Mouse (Mus musculus): Measurements from ENCODE around the gene Ebf3. TPM values are rescaled to one million over a fixed set of nuclear protein-coding genes. Genes with fewer than 3 reads are reported as not detected.

Ebf3 gene
- polyA plus RNA-seq, 1 experiment = 1.9 TPM

- Histone ChIP-seq H3K36me3 (ENCODE audit: control insufficient read depth, insufficient read depth) (no peaks in the 10 kb centered on the region), H3K27me3 (ENCODE audit: control insufficient read depth, insufficient read depth, insufficient read length) (no peaks in the 10 kb centered on the region), H3K4me3 (no peak overlapping the region), H3K79me2 (ENCODE audit: control insufficient read depth, insufficient read depth) (no peaks in the 10 kb centered on the region), H3ac (ENCODE audit: control insufficient read depth, insufficient read length) (no peak overlapping the region), H3K4me2 (ENCODE audit: low read depth) (no peak overlapping the region)
- no peak for TF ChIP-seq USF1 (IDR thresholded peaks at IDR 0.05; ENCODE audit: low read depth)
- TF ChIP-seq CEBPB (IDR thresholded peaks at IDR 0.05; ENCODE audit: insufficient read depth, poor library complexity, severe bottlenecking) = no peak
- no peak for TF ChIP-seq POLR2AphosphoS2 (IDR thresholded peaks at IDR 0.05; ENCODE audit: insufficient read length, low read depth)
- TF ChIP-seq TCF3 (IDR thresholded peaks at IDR 0.05; ENCODE audit: insufficient read length, low read depth) = no peak
- TF ChIP-seq REST (IDR thresholded peaks at IDR 0.05; ENCODE audit: insufficient read depth, insufficient read length) = no peak
- TF ChIP-seq E2F4 (IDR thresholded peaks at IDR 0.05; ENCODE audit: insufficient read depth) = no peak
These were observed 105.7 kb downstream of the Ebf3 start for GRCm38 (mm10) chr7:137208556-137208955.

DNA sequence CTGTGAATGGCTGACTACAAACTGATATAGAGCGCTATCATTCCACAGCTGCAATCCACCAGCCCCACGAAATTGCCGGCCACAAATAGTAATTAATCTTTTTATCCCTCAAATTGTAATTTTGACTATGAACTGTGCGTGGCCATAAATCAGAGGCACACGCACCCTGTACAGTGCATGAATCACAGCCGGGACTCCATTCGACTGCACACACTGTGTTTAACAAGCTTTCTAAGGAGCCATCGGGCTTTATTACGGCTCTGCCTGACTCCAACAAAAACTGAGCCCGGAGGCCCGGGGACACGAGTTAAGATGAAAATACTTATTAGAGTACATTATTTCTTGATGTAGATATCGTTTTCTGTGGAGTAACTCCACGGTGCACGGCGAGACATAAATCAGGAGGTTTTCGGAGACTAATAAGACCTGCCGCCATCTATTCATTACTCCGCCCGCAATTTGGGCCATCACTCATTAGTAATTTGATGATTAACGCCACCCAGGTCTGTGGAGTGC, 107.4 kb downstream of the Ebf3 start:
- no peaks in the 10 kb centered on the region for H3K36me3 ChIP-seq (ENCODE audit: control insufficient read depth, insufficient read depth)
- H3K4me2 ChIP-seq (ENCODE audit: low read depth) = no peak overlapping the region
- TF ChIP-seq POLR2A (IDR thresholded peaks at IDR 0.05; ENCODE audit: insufficient read length, low read depth) = no peak
- no peak for TF ChIP-seq SRF (IDR thresholded peaks at IDR 0.05; ENCODE audit: control insufficient read depth, insufficient read length, low read depth)
- no peak for TF ChIP-seq POLR2AphosphoS2 (IDR thresholded peaks at IDR 0.05; ENCODE audit: insufficient read length, low read depth)
- TF ChIP-seq TCF3 (IDR thresholded peaks at IDR 0.05; ENCODE audit: insufficient read length, low read depth) = no peak
- TF ChIP-seq MAX (IDR thresholded peaks at IDR 0.05; ENCODE audit: low read depth) = no peak
- no peak for TF ChIP-seq TCF12 (IDR thresholded peaks at IDR 0.05; ENCODE audit: insufficient read depth, poor library complexity, severe bottlenecking)
- TF ChIP-seq USF1 (IDR thresholded peaks at IDR 0.05; ENCODE audit: low read depth) = no peak
- no peak for TF ChIP-seq CEBPB (IDR thresholded peaks at IDR 0.05; ENCODE audit: insufficient read depth, poor library complexity, severe bottlenecking)
- TF ChIP-seq MYOD1 (IDR thresholded peaks at IDR 0.05; ENCODE audit: control insufficient read depth in 1 of 3, insufficient read length in 2 of 3, low read depth in 2 of 3) = no peak
- TF ChIP-seq E2F4 (IDR thresholded peaks at IDR 0.05; ENCODE audit: insufficient read depth) = no peak
- no peak for TF ChIP-seq REST (IDR thresholded peaks at IDR 0.05; ENCODE audit: insufficient read depth, insufficient read length)
- no peak for TF ChIP-seq MYOG (IDR thresholded peaks at IDR 0.05; ENCODE audit: control insufficient read depth in 1 of 3, insufficient read depth in 1 of 3, insufficient read length in 2 of 3, low read depth in 2 of 3)
- no peak overlapping the region for H3ac ChIP-seq (ENCODE audit: control insufficient read depth, insufficient read length)
- H3K79me2 ChIP-seq (ENCODE audit: control insufficient read depth, insufficient read depth) = no peaks in the 10 kb centered on the region
- H3K4me3 ChIP-seq = no peak overlapping the region
- H3K27me3 ChIP-seq (ENCODE audit: control insufficient read depth, insufficient read depth, insufficient read length) = no peaks in the 10 kb centered on the region

DNA sequence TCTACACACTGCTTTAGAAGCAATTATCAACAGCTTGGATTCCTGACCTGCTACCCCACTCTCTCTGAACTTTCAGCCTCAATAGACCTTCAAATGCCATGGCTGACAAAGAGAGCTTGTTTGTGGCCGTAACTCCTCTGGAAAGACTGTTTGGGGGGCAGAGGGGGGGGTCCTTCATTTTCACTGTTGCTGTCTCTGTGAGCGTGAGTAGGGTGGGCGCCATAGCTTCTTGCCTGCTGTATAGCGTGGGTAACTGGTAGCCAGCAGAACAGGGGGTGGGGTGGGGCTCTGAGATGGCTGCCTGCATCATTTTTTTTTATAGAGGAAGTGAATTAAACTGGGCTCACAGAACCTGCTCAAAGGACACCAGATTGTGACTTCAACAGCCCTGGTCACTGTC, 114.7 kb downstream of the Ebf3 start:
- H3K36me3 ChIP-seq (ENCODE audit: control insufficient read depth, insufficient read depth) = no peaks in the 10 kb centered on the region
- H3ac ChIP-seq (ENCODE audit: control insufficient read depth, insufficient read length) = no peak overlapping the region
- no peak for TF ChIP-seq TCF3 (IDR thresholded peaks at IDR 0.05; ENCODE audit: insufficient read length, low read depth)
- TF ChIP-seq E2F4 (IDR thresholded peaks at IDR 0.05; ENCODE audit: insufficient read depth) = no peak
- no peak for TF ChIP-seq POLR2A (IDR thresholded peaks at IDR 0.05; ENCODE audit: insufficient read length, low read depth)
- TF ChIP-seq SRF (IDR thresholded peaks at IDR 0.05; ENCODE audit: control insufficient read depth, insufficient read length, low read depth) = no peak
- no peak for TF ChIP-seq MYOD1 (IDR thresholded peaks at IDR 0.05; ENCODE audit: control insufficient read depth in 1 of 3, insufficient read length in 2 of 3, low read depth in 2 of 3)
- TF ChIP-seq MAX (IDR thresholded peaks at IDR 0.05; ENCODE audit: low read depth) = no peak
- TF ChIP-seq POLR2AphosphoS2 (IDR thresholded peaks at IDR 0.05; ENCODE audit: insufficient read length, low read depth) = no peak
- TF ChIP-seq CEBPB (IDR thresholded peaks at IDR 0.05; ENCODE audit: insufficient read depth, poor library complexity, severe bottlenecking) = no peak
- TF ChIP-seq REST (IDR thresholded peaks at IDR 0.05; ENCODE audit: insufficient read depth, insufficient read length) = no peak
- no peak for TF ChIP-seq MYOG (IDR thresholded peaks at IDR 0.05; ENCODE audit: control insufficient read depth in 1 of 3, insufficient read depth in 1 of 3, insufficient read length in 2 of 3, low read depth in 2 of 3)
- TF ChIP-seq USF1 (IDR thresholded peaks at IDR 0.05; ENCODE audit: low read depth) = no peak
- no peak for TF ChIP-seq TCF12 (IDR thresholded peaks at IDR 0.05; ENCODE audit: insufficient read depth, poor library complexity, severe bottlenecking)
- H3K4me3 ChIP-seq = no peak overlapping the region
- H3K79me2 ChIP-seq (ENCODE audit: control insufficient read depth, insufficient read depth) = no peaks in the 10 kb centered on the region
- H3K27me3 ChIP-seq (ENCODE audit: control insufficient read depth, insufficient read depth, insufficient read length) = no peaks in the 10 kb centered on the region
- H3K4me2 ChIP-seq (ENCODE audit: low read depth) = no peak overlapping the region

DNA sequence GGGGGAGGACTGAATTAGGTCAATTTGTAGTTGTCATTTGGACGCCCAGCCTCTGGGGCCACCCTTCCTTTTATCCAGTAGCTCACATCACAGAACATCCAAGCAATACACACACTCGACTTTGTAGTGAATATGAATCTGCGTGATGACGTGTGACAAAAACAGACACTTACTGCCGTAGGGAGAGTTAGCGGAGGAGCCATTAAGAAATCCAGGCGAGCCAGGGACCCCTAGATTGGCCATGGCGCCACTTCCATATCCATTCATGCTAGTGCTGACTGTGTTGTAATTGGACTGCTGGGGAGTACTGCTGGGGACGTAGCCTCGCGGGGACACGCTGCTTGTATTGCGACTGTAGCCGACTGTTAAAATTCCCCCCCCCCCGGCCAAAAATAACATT, 115.3 kb downstream of the Ebf3 start:
- no peaks in the 10 kb centered on the region for H3K36me3 ChIP-seq (ENCODE audit: control insufficient read depth, insufficient read depth)

More for the DNA sequence above, 115.3 kb downstream of the Ebf3 start:
- TF ChIP-seq MAX (IDR thresholded peaks at IDR 0.05; ENCODE audit: low read depth) (no peak), CEBPB (IDR thresholded peaks at IDR 0.05; ENCODE audit: insufficient read depth, poor library complexity, severe bottlenecking) (no peak), POLR2AphosphoS2 (IDR thresholded peaks at IDR 0.05; ENCODE audit: insufficient read length, low read depth) (no peak), E2F4 (IDR thresholded peaks at IDR 0.05; ENCODE audit: insufficient read depth) (no peak), TCF12 (IDR thresholded peaks at IDR 0.05; ENCODE audit: insufficient read depth, poor library complexity, severe bottlenecking) (no peak), SRF (IDR thresholded peaks at IDR 0.05; ENCODE audit: control insufficient read depth, insufficient read length, low read depth) (no peak), MYOD1 (IDR thresholded peaks at IDR 0.05; ENCODE audit: control insufficient read depth in 1 of 3, insufficient read length in 2 of 3, low read depth in 2 of 3) (no peak), USF1 (IDR thresholded peaks at IDR 0.05; ENCODE audit: low read depth) (no peak), POLR2A (IDR thresholded peaks at IDR 0.05; ENCODE audit: insufficient read length, low read depth) (no peak), REST (IDR thresholded peaks at IDR 0.05; ENCODE audit: insufficient read depth, insufficient read length) (no peak), MYOG (IDR thresholded peaks at IDR 0.05; ENCODE audit: control insufficient read depth in 1 of 3, insufficient read depth in 1 of 3, insufficient read length in 2 of 3, low read depth in 2 of 3) (no peak), TCF3 (IDR thresholded peaks at IDR 0.05; ENCODE audit: insufficient read length, low read depth) (no peak)
- Histone ChIP-seq H3ac (ENCODE audit: control insufficient read depth, insufficient read length) (no peak overlapping the region), H3K79me2 (ENCODE audit: control insufficient read depth, insufficient read depth) (no peaks in the 10 kb centered on the region), H3K4me3 (no peak overlapping the region), H3K4me2 (ENCODE audit: low read depth) (no peak overlapping the region), H3K27me3 (ENCODE audit: control insufficient read depth, insufficient read depth, insufficient read length) (no peaks in the 10 kb centered on the region)

Data from myocyte (in vitro differentiated cells).